Mouse (Mus musculus): ENCODE results near the gene Gmpr. TPM values are rescaled to one million over a fixed set of nuclear protein-coding genes. Genes with fewer than 3 reads are reported as not detected.

Gene Gmpr
- polyA plus RNA-seq, 1 experiment: 41.6 TPM

DNA sequence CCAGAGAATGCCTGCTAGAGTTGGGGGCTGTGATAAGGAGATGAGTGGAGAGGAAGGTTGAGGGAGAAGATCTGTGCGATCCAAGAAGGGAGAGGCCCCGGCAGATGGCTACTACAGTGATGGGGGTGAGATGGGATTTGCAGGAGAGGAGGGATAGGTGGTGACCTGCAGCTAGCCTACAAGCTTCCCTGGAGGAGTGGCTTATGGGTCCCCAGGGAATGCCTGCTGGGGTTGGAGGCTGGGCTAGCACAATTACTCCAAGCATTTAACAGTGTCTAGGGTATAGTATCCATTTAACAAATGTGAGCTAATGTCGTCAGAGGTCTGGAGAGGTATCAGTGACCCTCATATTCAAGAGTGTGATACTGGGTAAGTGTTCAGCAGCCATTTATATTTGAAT, 7.9 kb upstream of the Gmpr start:
- no peaks in the 10 kb centered on the region for H3K36me3 ChIP-seq (ENCODE audit: control insufficient read depth, insufficient read depth)
- no peaks in the 10 kb centered on the region for H3K27me3 ChIP-seq (ENCODE audit: control insufficient read depth, insufficient read depth, insufficient read length)
- TF ChIP-seq POLR2AphosphoS2 (IDR thresholded peaks at IDR 0.05; ENCODE audit: insufficient read length, low read depth) (no peak), REST (IDR thresholded peaks at IDR 0.05; ENCODE audit: insufficient read depth, insufficient read length) (no peak), USF1 (IDR thresholded peaks at IDR 0.05; ENCODE audit: low read depth) (no peak), MAX (IDR thresholded peaks at IDR 0.05; ENCODE audit: low read depth) (no peak), MYOG (IDR thresholded peaks at IDR 0.05; ENCODE audit: control insufficient read depth in 1 of 3, insufficient read depth in 1 of 3, insufficient read length in 2 of 3, low read depth in 2 of 3) (no peak), MYOD1 (IDR thresholded peaks at IDR 0.05; ENCODE audit: control insufficient read depth in 1 of 3, insufficient read length in 2 of 3, low read depth in 2 of 3) (no peak), POLR2A (IDR thresholded peaks at IDR 0.05; ENCODE audit: insufficient read length, low read depth) (no peak), E2F4 (IDR thresholded peaks at IDR 0.05; ENCODE audit: insufficient read depth) (no peak), CEBPB (IDR thresholded peaks at IDR 0.05; ENCODE audit: insufficient read depth, poor library complexity, severe bottlenecking) (no peak), SRF (IDR thresholded peaks at IDR 0.05; ENCODE audit: control insufficient read depth, insufficient read length, low read depth) (no peak), TCF12 (IDR thresholded peaks at IDR 0.05; ENCODE audit: insufficient read depth, poor library complexity, severe bottlenecking) (no peak), TCF3 (IDR thresholded peaks at IDR 0.05; ENCODE audit: insufficient read length, low read depth) (no peak)
- H3K79me2 ChIP-seq (ENCODE audit: control insufficient read depth, insufficient read depth): no peaks in the 10 kb centered on the region
- H3K4me2 ChIP-seq (ENCODE audit: low read depth): no peak overlapping the region
- H3K4me3 ChIP-seq: no peak overlapping the region
- no peak overlapping the region for H3ac ChIP-seq (ENCODE audit: control insufficient read depth, insufficient read length)

- Histone ChIP-seq H3K4me3 (no peak overlapping the region), H3K36me3 (ENCODE audit: control insufficient read depth, insufficient read depth) (no peaks in the 10 kb centered on the region), H3K79me2 (ENCODE audit: control insufficient read depth, insufficient read depth) (no peaks in the 10 kb centered on the region), H3ac (ENCODE audit: control insufficient read depth, insufficient read length) (no peak overlapping the region), H3K27me3 (ENCODE audit: control insufficient read depth, insufficient read depth, insufficient read length) (no peaks in the 10 kb centered on the region), H3K4me2 (ENCODE audit: low read depth) (no peak overlapping the region)
- no peak for TF ChIP-seq POLR2A (IDR thresholded peaks at IDR 0.05; ENCODE audit: insufficient read length, low read depth)
- TF ChIP-seq CEBPB (IDR thresholded peaks at IDR 0.05; ENCODE audit: insufficient read depth, poor library complexity, severe bottlenecking): no peak
- TF ChIP-seq MAX (IDR thresholded peaks at IDR 0.05; ENCODE audit: low read depth): no peak
- no peak for TF ChIP-seq E2F4 (IDR thresholded peaks at IDR 0.05; ENCODE audit: insufficient read depth)
- TF ChIP-seq REST (IDR thresholded peaks at IDR 0.05; ENCODE audit: insufficient read depth, insufficient read length): no peak
- no peak for TF ChIP-seq MYOG (IDR thresholded peaks at IDR 0.05; ENCODE audit: control insufficient read depth in 1 of 3, insufficient read depth in 1 of 3, insufficient read length in 2 of 3, low read depth in 2 of 3)
- TF ChIP-seq MYOD1 (IDR thresholded peaks at IDR 0.05; ENCODE audit: control insufficient read depth in 1 of 3, insufficient read length in 2 of 3, low read depth in 2 of 3): no peak
- no peak for TF ChIP-seq TCF3 (IDR thresholded peaks at IDR 0.05; ENCODE audit: insufficient read length, low read depth)
These were observed 7.3 kb upstream of the Gmpr start for GRCm38 (mm10) chr13:45499906-45500305.

DNA sequence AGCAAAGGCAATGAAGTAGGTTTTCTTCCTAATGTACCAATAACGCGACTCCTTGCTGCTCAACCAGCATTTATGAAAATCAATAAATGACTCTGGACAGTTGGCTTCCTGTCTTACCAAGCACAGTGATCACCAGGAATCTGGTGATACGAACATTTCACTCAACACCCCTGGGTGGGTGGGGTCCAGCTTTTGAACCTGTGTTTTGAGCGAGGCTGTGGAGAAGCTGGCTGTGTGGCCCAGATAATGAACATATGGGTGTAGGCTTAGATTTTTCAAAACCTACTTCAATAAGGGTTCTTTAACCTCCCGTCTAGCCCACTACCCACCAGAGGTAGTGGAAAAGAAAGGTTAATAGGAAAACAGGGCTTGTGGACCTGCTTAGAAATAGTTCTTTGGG, 4.5 kb upstream of the Gmpr start:
- H3K36me3 ChIP-seq (ENCODE audit: control insufficient read depth, insufficient read depth): no peaks in the 10 kb centered on the region
- H3ac ChIP-seq (ENCODE audit: control insufficient read depth, insufficient read length): no peak overlapping the region
- TF ChIP-seq SRF (IDR thresholded peaks at IDR 0.05; ENCODE audit: control insufficient read depth, insufficient read length, low read depth) (no peak), E2F4 (IDR thresholded peaks at IDR 0.05; ENCODE audit: insufficient read depth) (no peak), POLR2A (IDR thresholded peaks at IDR 0.05; ENCODE audit: insufficient read length, low read depth) (no peak), CEBPB (IDR thresholded peaks at IDR 0.05; ENCODE audit: insufficient read depth, poor library complexity, severe bottlenecking) (no peak), MYOG (IDR thresholded peaks at IDR 0.05; ENCODE audit: control insufficient read depth in 1 of 3, insufficient read depth in 1 of 3, insufficient read length in 2 of 3, low read depth in 2 of 3) (no peak), TCF3 (IDR thresholded peaks at IDR 0.05; ENCODE audit: insufficient read length, low read depth) (no peak), USF1 (IDR thresholded peaks at IDR 0.05; ENCODE audit: low read depth) (no peak), TCF12 (IDR thresholded peaks at IDR 0.05; ENCODE audit: insufficient read depth, poor library complexity, severe bottlenecking) (no peak), REST (IDR thresholded peaks at IDR 0.05; ENCODE audit: insufficient read depth, insufficient read length) (no peak), MYOD1 (IDR thresholded peaks at IDR 0.05; ENCODE audit: control insufficient read depth in 1 of 3, insufficient read length in 2 of 3, low read depth in 2 of 3) (no peak), POLR2AphosphoS2 (IDR thresholded peaks at IDR 0.05; ENCODE audit: insufficient read length, low read depth) (no peak), MAX (IDR thresholded peaks at IDR 0.05; ENCODE audit: low read depth) (no peak)
- H3K4me3 ChIP-seq: no peak overlapping the region
- H3K79me2 ChIP-seq (ENCODE audit: control insufficient read depth, insufficient read depth): no peaks in the 10 kb centered on the region
- H3K4me2 ChIP-seq (ENCODE audit: low read depth): no peak overlapping the region
- no peaks in the 10 kb centered on the region for H3K27me3 ChIP-seq (ENCODE audit: control insufficient read depth, insufficient read depth, insufficient read length)

- no peaks in the 10 kb centered on the region for H3K36me3 ChIP-seq (ENCODE audit: control insufficient read depth, insufficient read depth)
- TF ChIP-seq E2F4 (IDR thresholded peaks at IDR 0.05; ENCODE audit: insufficient read depth) (no peak), MAX (IDR thresholded peaks at IDR 0.05; ENCODE audit: low read depth) (no peak), USF1 (IDR thresholded peaks at IDR 0.05; ENCODE audit: low read depth) (no peak), MYOD1 (IDR thresholded peaks at IDR 0.05; ENCODE audit: control insufficient read depth in 1 of 3, insufficient read length in 2 of 3, low read depth in 2 of 3) (no peak), TCF12 (IDR thresholded peaks at IDR 0.05; ENCODE audit: insufficient read depth, poor library complexity, severe bottlenecking) (no peak), TCF3 (IDR thresholded peaks at IDR 0.05; ENCODE audit: insufficient read length, low read depth) (no peak), SRF (IDR thresholded peaks at IDR 0.05; ENCODE audit: control insufficient read depth, insufficient read length, low read depth) (no peak), POLR2AphosphoS2 (IDR thresholded peaks at IDR 0.05; ENCODE audit: insufficient read length, low read depth) (no peak), POLR2A (IDR thresholded peaks at IDR 0.05; ENCODE audit: insufficient read length, low read depth) (no peak), CEBPB (IDR thresholded peaks at IDR 0.05; ENCODE audit: insufficient read depth, poor library complexity, severe bottlenecking) (no peak), REST (IDR thresholded peaks at IDR 0.05; ENCODE audit: insufficient read depth, insufficient read length) (no peak), MYOG (IDR thresholded peaks at IDR 0.05; ENCODE audit: control insufficient read depth in 1 of 3, insufficient read depth in 1 of 3, insufficient read length in 2 of 3, low read depth in 2 of 3) (no peak)
- H3K4me3 ChIP-seq: no peak overlapping the region
- H3K4me2 ChIP-seq (ENCODE audit: low read depth): no peak overlapping the region
- no peak overlapping the region for H3ac ChIP-seq (ENCODE audit: control insufficient read depth, insufficient read length)
- H3K79me2 ChIP-seq (ENCODE audit: control insufficient read depth, insufficient read depth): no peaks in the 10 kb centered on the region
- H3K27me3 ChIP-seq (ENCODE audit: control insufficient read depth, insufficient read depth, insufficient read length): no peaks in the 10 kb centered on the region
These were observed 1.7 kb upstream of the Gmpr start for GRCm38 (mm10) chr13:45505546-45505945.

Data from myocyte (in vitro differentiated cells).